Mouse (Mus musculus) layer of hippocampus, adult 18-20 months (tissue): Measurements from ENCODE around the gene Camk2n2. TPM values are rescaled to one million over a fixed set of nuclear protein-coding genes. Genes with fewer than 3 reads are reported as not detected.

Experiments used
- DNase-seq, 2 experiments: peaks; one replicate each; pipeline ENCODE4 v3.0.0; 2022; ENCODE audit warnings: low spot score in 2 of 2
- microRNA-seq, 2 experiments: library from miRNA; unstranded; fragments of <30 nt; microRNA quantifications; one replicate each; pipeline ENCODE4 v1.2.0; 2021
- total RNA-seq, 2 experiments: library from RNA; stranded (reverse); gene quantifications; 2 replicates each; pipeline ENCODE4 v1.2.3; 2021

The Camk2n2 gene
- total RNA-seq, 2 experiments from 2014 or later: 82.8 to 87.9 TPM

DNA sequence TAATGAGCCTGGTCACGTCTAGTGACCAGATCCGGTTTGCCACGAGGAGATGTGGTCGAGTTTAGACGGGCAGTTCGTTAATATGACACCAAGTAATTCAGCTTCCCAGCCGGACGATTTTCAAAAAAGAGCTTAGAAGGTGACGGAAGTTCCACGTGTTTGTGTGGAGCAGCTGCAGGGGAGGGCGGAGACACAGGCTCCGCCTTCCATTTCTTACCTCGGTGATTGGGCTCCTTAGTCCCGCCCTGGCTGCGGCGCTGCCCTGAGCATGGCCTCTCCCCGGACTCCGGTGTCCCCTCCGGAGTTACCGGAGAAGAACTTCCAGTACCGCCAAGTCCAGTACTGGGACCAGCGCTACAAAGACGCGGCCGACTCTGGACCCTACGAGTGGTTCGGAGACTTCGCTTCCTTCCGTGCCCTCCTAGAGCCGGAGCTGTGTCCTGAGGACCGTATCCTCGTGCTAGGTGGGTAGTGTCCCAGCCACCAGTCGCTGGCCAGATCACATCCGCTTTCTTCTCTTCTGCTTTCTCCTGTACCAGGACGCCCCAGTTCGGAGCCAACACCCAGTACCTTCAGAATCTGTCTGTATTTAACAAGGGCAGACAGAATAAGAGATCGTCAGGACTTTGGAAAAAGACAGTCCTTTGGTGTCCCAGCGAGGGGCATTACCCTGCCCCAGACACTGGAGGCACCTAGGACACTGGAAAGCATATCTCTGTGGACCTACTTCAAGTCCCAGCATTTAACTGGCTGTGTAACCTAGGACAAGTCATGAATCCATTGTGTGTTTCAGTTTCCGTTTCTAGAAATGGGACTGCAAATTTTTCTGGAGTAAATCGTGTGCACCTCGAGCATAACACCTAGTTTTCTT is 9.5 kb downstream of the Camk2n2 start, which contains the start of the genes Eef1akmt4, Gm49333 and Alg3:
Eef1akmt4 (plus strand) TSS at position 237 of the 871 bp plus-strand sequence.
Gm49333 (plus strand) TSS at position 254 of the 871 bp plus-strand sequence.
Alg3 (minus strand) TSS at position 379 of the 871 bp plus-strand sequence.
- peak in 1 of 2 experiments; percentile 80 for DNase-seq

DNA sequence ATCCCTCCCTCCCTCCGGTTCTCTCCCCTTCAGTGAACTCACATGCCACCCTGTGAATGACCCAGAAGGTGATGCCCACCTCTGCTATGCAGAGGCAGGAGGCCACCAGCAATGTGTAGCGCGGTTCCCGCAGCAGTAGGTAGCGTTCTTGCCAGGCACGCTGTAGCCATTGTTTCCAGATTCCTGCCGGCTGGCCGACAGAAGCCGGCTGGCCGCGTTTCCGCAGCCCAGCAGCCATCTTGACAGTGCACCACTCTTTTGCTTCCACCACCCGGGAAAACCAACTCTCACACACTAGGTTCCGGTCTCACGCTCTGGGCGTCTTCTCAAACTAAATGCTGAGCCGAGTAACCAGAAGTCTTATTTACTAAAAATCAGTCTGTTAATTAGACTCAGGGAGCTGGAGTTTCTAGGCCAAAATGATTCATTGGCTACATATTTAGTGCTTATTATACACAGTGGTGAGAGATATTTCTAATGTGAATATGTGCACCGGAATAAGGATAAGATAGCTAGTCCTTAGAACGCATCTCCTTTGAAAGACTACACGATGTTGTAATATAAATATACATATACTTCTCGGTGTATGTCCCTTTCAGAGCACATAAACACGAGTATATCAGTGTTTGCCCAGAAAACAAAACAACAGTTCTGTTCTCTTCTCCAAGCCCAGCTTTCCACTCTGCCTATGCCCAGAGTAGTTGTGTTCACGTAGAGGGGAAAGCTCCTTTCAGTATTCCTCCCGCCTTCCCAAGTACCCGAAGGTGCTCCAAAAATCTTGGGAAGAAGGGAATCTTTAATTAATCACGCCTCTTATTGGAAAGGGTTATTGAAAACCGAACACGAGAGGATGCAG is 10.4 kb downstream of the Camk2n2 start:
- DNase-seq: peak in 1 of 2 experiments; percentile 85

DNA sequence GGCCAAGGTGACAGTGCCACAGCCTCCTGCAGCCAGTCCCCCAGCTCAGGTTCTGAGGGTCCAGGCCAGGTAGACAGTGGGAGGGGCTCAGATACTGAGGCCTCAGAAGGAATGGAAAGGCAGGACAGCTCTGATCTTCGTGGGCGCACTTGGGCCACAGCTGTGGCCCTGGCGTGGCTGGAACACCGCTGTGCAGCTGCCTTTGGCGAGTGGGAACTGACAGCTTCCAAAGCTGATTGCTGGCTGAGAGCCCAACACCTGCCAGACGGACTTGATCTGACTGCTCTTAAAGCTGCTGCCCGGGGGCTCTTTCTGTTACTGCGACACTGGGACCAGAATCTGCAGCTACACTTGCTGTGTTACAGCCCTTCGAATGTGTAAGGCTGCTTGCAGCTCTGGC is 16.4 kb downstream of the Camk2n2 start:
- DNase-seq: no peak

DNA sequence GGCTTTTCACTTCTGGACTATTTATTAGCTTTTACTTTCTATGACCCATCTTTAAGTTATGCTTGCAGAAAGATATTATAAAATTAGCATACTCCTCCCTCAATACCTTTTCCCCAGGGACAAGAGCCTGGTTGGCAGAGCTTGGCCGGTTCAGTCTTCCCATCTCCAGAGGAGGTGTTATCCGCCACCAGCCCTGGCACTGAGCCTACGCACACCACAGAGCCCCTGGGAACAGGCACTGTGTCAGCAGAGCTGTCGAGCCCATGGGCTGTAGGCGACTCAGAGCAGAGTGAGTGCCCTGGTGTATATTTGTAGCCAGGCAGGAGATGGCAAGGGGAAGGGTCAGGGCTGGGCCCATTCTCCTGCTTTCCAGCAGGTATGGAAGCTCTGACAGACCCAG is 20.6 kb downstream of the Camk2n2 start:
- no peak for DNase-seq

DNA sequence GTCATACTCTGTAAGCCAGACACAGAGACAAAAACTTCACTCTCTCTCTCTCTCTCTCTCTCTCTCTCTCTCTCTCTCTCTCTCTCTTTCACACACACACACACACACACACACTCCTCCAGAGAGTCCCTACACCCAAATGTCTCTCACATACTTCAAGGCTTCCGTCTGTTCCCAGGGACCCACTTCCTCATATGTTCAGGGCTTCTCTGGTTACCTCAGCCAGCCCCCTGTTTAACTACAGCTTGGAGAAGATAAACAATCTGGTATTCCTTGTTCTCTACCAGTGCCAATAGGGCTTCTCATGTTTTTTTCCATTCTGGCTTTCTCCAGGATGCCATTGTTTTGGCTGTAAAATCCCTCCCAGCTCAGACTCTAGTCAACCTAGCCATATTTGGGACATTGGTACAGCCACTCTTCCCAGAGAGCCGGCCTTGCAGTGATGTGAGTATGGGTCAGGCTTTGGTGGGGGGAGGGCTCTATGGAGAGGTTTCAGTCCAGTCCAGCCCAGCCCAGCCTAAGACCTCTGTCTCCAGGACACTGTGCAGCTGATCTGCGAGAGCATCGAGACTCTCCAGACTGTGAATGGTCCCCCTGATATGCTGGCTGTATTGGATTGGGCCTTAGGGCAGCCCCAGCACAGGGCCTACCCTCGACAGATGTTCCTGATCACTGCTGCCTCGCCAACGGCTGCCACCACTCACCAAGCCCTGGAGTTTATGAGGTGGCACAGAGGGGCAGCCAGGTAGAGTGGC is 24.2 kb downstream of the Camk2n2 start:
- no peak for DNase-seq

- no peak for DNase-seq
These were observed 25.4 kb downstream of the Camk2n2 start for GRCm38 (mm10) chr16:20595737-20596136.

DNA sequence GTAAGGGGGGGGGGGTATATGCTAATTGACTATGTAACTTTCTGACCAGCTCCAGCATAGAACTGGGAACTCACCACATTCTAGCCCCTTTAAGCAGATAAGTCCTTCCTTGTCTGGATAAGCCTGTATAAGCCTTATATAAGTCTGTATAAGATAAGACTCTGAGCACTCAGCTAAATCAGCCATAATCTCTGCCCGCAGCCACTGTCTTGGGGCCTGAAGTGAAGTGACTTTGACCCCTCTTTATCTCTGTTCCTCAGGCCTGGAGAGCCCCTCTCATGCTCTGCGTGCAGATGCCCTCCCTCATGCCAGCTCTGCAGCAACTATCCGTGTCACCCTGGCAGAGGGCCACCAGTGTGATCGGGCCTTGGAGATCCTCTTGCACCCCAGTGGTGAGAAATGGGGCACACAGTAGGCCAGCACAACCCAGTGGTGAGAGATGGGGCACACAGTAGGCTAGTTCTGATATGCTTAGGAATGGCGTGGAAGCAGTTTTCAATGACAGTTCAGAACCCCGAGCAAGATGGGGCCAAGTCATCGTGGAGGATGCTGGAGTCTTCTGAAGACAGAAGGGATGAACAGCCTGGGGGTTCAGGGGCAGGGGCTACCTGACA is 25.9 kb downstream of the Camk2n2 start:
- no peak for DNase-seq

DNA sequence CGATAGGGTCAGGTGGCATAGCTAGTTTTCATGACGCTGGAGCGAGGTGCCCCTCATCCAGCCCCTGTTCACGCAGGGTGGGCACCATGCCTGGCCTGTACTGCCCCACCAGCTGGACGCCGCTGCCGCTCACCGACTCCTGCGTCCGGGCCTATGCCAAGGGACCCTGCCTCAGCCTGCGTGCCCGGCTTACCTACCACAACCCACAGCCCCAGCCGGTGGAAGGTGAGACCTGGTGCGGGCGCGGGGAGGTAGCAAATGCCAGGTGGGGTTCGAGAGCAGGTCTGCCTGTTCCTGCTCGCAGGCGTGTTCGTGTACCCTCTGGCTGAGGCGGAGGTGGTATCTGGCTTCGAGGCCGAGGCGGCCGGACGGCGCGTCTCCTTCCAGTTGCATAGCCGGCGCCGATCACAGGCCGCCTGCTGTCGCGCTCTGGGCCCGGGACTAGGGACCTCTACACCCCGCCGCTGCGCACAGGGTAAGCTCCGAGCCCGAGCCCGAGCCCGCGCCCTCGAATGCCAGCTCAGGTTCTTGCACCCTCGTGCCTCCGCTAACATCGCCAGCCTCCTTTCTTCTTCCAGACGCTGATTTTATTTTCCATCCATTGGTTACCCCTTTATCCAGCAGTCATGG is 29.9 kb downstream of the Camk2n2 start:
- DNase-seq: no peak

DNA sequence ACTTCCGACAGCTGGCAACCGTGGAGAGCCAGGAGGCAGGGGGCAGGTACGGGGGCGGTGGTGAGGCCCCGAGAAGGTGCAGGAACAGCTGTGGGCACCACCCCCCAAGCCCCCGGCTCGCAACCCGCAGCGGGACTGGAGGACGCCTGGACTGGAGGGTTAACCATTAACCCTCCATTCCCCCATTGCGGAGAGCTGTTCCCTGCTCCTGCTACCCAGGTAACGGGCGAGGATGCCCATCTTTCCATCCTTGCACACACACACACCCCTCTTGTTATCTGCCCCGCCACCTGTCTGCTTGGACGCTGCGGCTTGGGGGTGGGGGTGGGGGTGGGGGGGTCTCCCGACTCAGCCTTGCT is 30.4 kb downstream of the Camk2n2 start:
- DNase-seq: no peak

- peak; percentile 33 to 50 for DNase-seq
These were observed 31.0 kb downstream of the Camk2n2 start for GRCm38 (mm10) chr16:20589939-20590679.

DNA sequence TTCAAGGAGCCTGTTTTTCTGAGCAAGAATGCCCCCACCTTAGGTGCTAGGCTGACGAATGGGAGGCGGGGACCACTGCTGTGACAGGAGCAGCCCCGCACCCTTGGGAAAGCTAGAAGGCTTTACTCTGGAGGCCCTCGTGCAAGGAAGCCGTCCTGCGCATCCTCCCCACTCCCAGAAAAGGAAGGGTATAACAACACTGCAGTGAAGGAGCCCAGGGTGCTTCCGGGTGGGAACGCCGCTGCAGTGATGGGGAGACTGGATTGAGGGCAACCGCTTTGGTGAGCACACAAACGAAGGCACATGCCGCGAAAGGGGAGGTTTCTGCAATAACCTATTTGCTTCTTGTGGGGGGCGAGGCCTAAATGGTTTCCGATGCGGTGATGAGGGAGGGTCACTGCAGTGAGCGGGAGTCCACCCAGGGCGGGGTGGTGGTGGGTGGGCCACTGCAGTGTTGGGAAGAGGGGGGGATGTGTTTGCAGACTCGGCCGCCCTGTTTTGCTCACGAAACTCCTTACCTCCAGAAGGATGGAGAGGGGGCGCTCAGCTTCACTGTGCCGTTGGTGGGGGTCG is 31.6 kb downstream of the Camk2n2 start, which contains the start of gene Vwa5b2:
Vwa5b2 (plus strand) TSS at position 106 of the 573 bp plus-strand sequence.
- peak in 1 of 2 experiments; percentile 28 for DNase-seq

Small RNAs within 50 kb of the gene (microRNA-seq; reads per million reads assigned to microRNA genes)
- 204 to 223 reads per million in 2 experiments for gene Mir1224

Other genes with a start within 250 kb of the Camk2n2 start
- gene Abcc5, start 194.9 kb downstream of the Camk2n2 start, total RNA-seq: 100 to 1,000 TPM; 199 TPM
- 10 to 100 TPM; 54.3 to 54.7 TPM for gene Eif2b5, start 122.5 kb downstream of the Camk2n2 start, total RNA-seq
- gene Dvl3, start 104.3 kb downstream of the Camk2n2 start, total RNA-seq: 10 to 100 TPM; 51.9 to 55.7 TPM
- 100 to 1,000 TPM; 702 to 704 TPM for gene Ap2m1, start 85.8 kb downstream of the Camk2n2 start, total RNA-seq
- 100 to 1,000 TPM; 100 TPM for gene Abcf3, start 72.7 kb downstream of the Camk2n2 start, total RNA-seq
- 10 to 100 TPM; 21.2 to 23.7 TPM for gene Vwa5b2, start 31.8 kb downstream of the Camk2n2 start, total RNA-seq
- gene Eef1akmt4, start 9.7 kb downstream of the Camk2n2 start, total RNA-seq: 1 to 10 TPM; 2.4 to 2.8 TPM
- not detected for gene Gm49333, start 9.7 kb downstream of the Camk2n2 start, total RNA-seq
- 10 to 100 TPM; 11.7 to 12.9 TPM for gene Alg3, start 9.6 kb downstream of the Camk2n2 start, total RNA-seq
- gene Ece2, start 8.5 kb upstream of the Camk2n2 start, total RNA-seq: 10 to 100 TPM; 24.6 to 27.1 TPM
- gene Psmd2, start 30.4 kb upstream of the Camk2n2 start, total RNA-seq: 100 to 1,000 TPM; 206 to 212 TPM
- gene Eif4g1, start 47.0 kb upstream of the Camk2n2 start, total RNA-seq: 100 to 1,000 TPM; 278 to 283 TPM
- gene Fam131a, start 72.0 kb upstream of the Camk2n2 start, total RNA-seq: 100 to 1,000 TPM; 445 to 503 TPM
- 10 to 100 TPM; 21.5 to 26.2 TPM for gene Polr2h, start 96.4 kb upstream of the Camk2n2 start, total RNA-seq
- 10 to 100 TPM; 73.3 to 75.5 TPM for gene Clcn2, start 96.5 kb upstream of the Camk2n2 start, total RNA-seq
- 10 to 100 TPM; 87.9 to 90.5 TPM for gene Chrd, start 111.8 kb upstream of the Camk2n2 start, total RNA-seq
- gene Thpo, start 113.2 kb upstream of the Camk2n2 start, total RNA-seq: 10 to 100 TPM; 12.6 to 13.4 TPM